Mouse (Mus musculus) Muller cell, postnatal 12 days (primary cell): Measurements from ENCODE around the gene Cbx7.

Experiments used
- DNase-seq: peaks from one replicate; pipeline ENCODE4 v3.0.0-alpha.2; 2015; ENCODE audit errors: inconsistent ontology term

Cbx7 gene

DNA sequence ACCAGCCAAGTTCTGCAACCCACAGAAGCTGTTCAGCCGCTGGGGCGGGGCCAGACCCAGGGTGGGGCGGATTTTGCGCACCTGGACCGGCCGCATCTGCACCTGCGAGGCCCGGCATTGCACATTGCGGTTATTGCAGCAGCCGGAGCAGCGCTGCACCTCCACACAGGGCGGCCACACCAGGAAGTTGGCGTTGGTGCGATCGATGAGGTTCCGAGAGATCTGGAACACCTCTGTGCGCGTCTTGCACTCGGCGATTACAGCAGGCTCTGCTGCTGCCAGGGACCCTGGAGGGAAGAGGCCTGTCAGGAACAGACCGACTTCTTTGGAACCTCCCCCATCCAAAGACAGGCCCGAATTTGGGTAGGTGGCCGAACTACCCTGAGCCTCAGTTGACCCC is 30.7 kb upstream of the Cbx7 start:
- no peak for DNase-seq

DNA sequence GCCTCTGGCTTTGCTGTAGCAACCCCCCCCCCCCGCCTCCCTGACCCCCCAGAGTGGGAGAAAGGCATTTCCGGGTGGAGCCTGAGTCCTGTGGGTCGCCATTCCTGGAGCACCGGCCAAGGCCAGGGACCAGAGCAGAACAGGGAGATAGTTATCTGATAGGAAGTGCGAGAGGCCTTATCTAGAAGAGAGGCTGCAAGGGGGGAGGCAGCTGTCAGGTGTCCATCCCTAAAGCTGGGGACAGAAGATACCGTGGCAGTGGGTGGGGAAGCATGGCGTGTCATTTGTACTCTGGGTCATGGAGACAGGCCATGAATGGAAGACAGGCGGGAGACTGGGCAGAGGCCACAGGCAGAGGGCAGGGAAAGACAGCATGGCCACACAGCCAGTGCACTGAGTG is 29.8 kb upstream of the Cbx7 start:
- DNase-seq = no peak

DNA sequence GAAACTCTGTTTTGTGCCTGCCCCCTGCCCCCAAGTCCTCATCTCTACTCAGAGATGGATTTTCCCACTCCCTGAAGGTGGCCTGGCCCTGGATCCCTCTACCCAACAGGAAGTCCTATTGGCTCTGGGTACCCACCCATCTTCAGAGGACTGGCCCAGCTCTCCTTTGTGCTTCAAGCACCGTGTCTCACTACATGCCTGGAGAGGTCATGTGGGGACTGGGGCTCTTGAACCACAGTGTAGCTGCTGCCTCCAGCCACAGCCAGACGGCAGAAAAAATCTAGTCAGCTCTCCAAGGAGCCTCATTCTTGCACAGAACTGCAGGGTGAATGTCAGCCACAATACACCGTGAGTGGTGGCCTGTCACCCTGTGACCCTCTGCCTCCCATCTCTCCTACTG is 27.1 kb upstream of the Cbx7 start:
- no peak for DNase-seq

DNA sequence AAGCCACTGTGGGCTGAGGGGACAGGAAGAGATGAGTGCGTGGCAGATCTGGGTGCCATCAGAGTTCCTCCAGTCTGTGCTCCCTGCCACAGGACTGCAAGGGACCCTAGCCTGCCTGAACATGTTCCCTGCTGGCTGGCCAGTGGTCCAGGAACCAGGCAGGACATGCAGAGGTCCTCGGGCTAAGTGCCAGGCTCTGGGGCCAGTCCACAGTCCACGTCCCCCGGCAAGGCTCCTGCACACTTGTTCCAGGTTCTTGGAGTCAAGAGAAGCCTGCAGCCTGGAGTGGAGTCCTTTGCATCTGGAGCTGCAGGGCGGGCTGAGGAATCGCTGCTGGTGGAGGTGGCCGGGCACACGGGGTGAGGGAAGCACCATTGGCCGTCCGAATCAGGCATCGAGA is 25.9 kb upstream of the Cbx7 start:
- no peak for DNase-seq

DNA sequence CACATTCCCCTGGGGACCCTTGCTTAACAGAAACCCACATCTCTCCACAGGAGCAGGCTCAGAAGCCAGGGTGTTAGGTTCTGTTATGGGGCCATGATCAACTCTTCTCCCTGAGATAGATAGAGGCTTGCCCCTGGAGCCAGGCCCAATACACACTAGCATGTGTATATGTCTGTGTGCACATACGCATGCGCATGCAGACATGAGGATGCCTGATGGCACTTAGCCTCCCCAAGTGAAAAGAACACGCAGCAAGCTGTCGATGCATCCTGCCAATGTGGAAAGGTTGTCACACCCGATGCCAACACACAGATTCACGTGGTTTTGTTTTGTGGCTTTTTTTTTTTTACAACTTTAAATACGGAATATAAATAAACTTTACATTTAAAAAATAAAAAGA is 24.6 kb upstream of the Cbx7 start:
- no peak for DNase-seq

DNA sequence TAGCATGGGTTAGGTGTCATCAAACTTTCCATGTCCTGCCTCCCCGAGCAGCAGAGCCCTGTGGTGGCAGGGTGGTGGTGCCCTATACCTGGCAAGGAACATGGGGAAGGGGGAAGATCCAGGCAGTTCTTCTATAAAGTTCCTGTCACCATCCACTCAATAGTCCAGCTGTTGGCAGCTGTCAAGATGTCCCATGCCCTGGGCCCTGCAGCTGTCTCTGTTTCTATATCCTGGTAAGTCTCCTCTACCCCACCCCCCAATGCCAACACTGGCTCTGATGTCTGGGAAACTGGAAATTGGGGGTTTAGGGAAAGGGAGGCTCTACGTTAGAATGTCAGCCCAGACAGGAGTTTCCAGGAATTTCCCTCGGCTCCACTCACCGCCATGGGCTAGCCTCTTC is 23.6 kb upstream of the Cbx7 start:
- DNase-seq = no peak

DNA sequence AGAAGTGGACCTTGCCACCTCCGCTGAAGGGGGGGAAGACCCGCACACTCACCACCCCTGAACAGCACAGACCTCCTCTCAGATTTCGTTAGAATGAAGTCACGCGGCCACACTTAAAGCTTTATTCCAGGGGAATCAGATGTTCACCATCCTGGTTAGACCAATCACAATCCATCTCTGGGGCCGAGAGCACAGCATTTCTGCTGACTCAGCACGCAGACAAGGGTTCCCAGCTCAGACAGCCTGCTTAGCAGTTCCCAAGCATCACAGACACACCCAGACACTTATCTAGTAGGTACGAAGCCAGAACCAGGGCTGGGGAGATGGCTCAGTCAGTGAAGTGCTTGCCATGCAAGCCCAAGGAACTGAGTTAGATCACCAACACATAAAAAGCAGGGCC is 15.3 kb upstream of the Cbx7 start:
- no peak for DNase-seq

DNA sequence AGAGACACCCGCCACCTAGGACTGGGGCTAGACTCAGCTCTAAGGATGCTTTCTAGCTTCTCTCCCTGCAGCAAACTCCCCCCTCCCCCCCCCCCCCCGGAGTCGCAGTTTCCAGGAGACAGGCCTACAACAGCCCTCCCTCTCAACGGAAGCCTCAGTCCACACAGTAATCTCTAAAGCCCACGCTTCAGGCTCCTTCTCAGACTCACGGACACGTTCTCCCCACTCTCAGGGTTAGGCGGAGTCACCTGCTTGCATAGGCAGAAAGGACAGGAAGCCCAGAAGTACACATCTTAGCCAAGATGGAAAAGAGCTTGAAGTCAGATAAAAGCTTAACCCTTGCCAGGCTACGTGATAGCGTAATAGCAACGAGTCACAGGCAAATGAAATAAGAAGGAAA is 14.6 kb upstream of the Cbx7 start:
- no peak for DNase-seq

DNA sequence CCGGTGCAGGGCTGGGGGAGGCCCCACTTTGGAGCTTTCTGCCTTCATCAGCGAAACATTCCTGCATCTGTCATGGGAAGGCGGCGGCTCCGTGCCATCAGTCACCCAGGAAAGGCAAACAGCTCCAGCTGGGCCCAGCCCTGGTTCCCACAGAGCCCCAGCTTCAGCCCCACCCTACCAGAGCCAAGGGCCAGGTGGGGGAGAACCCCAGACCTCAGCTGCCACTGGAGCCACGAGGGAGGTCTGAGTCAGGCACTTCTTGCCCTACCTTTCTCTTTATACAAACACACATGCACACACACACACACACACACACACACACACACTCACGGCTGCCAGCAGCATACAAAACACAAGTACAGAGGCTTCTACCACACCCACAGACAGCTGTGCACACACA is 13.2 kb upstream of the Cbx7 start:
- no peak for DNase-seq

DNA sequence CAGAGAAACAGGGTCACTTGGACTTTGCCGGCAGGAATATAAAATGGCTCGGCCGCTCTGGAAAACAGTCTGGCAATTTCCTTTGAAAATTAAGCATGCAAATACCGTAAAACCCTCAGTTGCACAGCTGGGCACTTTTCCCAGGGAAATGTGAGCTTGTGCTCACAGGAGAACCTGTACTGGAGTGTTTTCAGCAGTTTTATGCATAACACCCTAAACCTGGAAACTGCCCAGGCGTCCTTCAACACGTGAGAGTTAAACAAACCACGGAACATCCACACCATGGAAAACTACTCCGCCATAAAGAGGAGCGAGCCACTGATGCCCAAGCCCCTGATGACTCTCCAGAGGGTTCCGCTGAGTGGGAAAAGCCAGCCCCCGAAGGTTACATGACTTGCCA is 9.8 kb upstream of the Cbx7 start:
- no peak for DNase-seq

DNA sequence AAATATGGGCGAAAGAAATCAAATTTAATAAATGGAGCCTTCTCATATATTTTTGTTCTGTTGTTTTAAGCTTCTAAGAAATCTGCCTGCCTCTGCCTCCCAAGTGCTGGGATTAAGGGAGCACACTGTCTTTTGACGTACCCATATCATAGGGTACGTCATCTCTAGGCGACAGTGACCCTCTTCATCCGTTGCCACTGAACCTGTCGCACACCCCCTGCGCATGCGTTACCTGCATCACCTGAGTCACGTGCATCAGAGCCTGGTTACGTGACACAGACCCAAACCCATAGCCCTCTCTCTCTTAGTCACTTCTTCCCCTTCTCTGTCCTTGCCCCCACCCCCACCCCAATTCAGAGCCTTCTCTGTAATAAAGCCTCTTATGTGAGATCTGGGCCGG is 1.3 kb upstream of the Cbx7 start:
- DNase-seq = no peak

DNA sequence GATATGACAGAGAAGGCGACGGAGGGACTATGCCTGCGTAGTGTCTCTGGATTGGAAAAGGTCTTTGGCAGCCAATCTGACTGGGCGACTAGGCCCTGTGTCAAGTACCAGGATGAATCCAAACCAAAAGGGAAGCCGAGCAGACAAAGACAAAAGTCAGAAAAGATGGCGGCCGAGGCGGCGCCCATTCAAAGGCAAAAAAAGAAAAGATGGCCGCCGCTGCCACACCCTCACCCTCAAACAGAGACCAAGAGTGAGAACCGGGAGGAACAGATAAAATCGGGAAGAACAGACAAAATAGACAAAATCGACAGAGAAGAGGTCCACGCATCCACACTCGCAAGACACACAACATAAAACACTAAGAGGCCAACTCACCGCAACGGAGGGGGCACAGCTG is 428 bp downstream of the Cbx7 start:
- DNase-seq = no peak

DNA sequence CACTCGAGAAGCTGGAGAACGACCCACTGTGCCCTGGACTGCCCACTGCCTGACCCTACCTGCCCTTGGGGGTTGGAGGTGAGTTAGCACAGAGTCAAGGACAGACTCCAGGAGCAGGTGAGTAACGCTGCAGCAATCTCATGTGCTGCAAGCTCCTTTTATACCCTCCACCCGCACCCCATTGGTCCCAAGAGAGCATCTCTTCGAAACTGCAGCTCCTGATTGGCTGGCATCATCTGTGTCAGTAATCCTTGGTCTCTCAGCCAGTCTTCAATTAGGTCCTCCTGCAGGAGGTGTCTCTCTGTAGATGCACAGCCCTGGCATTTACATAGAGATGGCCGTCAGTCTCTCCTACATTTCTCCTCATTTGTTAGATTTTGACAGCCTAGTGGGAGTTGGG is 3.6 kb downstream of the Cbx7 start:
- DNase-seq = no peak

DNA sequence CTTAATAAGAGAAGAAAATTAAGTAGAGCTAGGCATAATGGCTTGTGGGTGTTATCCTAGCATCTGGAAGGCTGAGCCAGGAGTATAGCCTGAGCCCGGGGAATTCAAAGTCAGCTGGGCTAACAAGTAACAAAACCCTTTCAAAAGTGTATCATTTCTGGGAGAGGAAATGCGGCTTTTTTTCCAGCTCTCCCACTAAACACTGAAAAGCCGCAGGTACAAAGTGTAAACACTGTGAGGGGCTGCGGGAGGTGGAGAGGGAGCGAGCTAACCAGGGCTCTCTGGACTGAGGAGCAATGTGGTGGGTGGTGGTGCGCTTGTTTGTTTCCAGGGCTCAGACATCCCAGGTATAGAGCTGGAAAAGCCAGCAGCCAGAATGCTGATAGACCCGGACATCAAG is 6.5 kb downstream of the Cbx7 start:
- no peak for DNase-seq

DNA sequence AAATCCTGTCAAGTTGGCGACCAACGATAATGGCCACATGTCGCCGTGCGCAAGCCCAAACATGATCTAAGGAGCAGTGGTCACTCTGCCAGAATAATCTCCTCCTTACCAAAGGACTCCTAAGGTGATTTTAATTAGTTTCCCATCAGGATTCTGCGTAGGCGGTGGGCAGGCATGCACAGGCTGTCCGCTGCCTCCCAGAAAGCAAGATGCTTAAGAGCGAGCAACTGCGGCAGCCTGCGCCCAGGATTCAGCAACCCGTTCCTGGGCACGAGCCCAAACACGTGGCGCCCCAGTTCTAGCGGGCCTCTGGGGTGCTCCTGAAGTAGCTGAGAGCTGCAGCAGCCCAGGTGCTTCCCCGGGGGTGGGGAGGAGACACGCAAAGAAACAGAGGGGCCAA is 8.3 kb downstream of the Cbx7 start:
- DNase-seq = no peak

DNA sequence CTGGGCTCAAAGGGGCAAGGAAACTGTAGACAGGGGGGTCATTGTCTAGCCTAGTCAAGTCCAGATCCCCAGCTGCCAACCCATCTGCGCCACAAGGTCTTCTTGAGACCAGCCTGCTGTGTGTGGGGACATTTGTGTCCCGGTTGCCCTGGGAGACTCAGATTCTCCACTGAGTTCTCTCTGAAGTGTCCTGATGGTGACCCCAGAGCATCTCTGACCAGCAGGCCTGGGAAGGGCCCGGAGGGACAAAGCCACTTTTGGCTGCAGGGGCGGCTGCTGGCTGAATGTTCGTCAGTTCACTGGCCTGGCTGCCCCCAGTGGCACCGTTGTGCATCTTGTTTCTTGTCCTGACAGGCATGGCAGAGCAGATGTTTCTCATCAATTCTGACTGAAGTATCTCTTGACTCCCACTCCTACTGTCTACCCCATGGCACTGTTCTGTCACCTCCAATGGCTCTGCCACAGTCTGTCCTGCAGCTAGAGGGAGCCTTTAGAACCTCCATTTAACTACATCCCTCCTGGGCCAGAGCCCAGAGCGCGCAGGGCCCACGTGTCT is 9.5 kb downstream of the Cbx7 start:
- DNase-seq = peak; percentile 56

DNA sequence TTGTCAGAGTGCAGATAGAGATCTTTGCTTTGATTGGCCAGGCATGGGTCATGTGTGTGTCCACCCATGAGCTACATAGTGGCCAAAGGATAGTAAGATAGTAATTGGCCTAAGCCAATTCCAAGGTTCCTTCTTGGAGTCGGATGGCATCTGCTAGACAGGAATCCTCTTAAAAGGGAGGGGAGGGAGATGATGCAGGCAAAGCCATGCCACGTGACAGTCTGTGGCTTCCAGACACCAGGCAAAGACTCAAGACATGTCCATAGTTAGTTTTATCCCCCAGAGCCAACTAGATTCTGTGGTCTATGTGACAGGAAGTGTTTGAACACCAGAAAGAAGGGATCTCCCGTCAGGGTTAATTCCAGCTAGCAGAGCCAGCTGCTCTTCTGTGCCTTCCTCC is 12.5 kb downstream of the Cbx7 start:
- DNase-seq = peak; percentile 22

DNA sequence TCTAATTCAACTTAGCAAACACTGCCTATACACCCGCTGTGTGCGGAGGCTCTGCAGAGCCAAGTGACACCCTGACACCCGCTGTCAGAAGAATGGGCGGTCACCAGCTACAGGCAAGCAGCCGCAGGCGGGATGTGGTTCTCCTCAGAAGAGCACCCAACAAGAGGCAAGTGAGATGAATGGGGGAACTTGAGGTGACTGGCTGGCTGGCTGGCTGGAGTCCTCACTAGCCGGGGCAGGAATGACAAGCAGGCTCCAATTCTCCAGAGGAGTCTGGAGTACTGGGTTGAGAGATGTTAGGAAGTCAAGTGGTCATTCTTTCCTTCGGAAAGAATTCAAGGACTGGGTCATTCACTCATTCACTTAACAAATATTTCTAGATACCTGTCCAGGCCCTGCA is 14.4 kb downstream of the Cbx7 start:
- no peak for DNase-seq

DNA sequence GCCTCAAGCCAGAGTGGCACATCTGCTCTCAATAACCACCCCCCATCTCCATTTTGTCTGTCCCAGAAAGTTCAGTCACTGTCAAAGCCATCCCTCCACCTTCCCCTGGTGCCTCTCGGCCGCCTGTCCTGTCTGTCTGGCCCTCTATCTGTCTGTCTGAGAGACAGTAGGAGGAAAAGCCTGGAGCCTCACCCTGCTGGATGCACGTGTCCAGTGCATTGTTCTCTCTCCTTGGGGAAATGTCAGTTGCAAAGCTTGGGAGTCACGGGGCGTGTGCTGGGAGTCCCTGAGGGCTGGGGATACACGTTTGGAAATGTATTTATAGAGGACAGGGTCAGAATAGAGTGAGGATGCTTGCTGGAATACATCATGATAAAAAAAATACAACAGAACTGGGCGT is 17.4 kb downstream of the Cbx7 start:
- no peak for DNase-seq

DNA sequence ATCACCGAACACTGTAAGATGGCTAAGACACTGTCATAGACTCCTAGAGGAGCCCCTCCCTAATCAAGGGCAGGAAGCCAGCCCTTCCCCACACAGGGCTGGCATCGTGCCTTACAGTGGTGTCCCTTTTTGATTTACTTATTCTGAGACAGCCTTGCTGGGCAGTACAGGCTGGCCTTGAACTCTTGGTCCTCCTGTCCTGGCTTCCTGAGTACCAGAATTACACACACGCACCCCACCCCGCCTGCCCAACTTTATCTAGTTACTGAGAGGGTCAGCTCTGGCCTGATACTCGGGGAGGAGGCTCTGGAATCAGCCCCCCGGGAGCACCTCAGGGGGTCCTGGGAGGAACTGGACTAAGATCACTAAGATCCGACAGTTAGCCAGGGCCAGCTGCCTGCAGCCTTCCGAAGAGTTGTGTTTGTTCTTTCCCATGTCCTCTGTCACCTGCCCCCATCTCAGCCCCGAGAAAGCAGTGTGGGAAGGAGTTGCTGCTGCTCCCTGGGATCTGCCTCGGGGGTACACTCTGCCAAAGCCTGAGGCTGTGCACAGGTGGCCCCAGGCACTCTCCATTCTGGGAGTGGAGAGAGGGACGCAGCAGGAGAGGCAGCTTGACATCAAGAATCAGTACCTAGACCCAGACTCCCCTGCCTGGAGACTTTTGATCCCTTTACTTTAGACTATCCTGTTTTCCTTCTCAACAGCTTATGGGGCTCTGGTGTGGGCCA is 18.3 kb downstream of the Cbx7 start:
- no peak for DNase-seq

DNA sequence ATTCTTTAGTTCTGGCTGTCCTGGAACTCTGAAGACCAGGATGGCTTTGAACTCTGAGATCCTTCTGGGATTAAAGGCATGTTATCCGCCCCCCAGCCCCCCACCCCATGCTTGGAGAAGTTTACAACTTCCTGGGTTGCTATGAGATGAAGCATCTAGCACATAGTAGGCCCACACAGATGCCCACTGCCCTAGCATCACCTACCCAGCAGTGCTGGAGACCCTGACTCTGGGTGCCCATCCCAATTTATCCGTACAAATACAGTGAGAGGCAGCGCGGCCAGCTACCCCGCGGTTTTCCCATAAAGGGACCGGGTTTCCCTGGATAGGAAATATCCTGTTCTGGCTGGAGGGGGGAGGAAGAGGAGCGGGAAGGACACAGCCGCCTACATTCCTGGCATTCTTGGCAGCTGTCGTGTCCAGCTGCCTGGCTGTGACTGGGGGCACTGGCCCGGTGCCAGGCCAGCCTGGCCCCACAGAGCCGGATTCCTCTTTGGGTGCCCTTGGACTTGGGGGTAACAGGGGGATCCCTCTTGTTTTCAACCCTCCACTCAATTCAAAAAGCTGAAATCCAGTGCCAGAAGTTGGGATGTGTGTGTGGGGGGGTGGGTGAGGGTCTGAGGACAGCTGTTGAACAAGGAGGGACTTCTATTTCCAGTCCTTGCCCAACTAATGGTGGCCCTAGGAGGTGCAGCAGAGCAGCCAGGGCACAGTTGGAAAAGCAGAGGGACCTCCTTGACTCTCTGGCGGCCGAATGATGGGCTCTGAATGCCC is 19.0 kb downstream of the Cbx7 start:
- peak; percentile 93 for DNase-seq

DNA sequence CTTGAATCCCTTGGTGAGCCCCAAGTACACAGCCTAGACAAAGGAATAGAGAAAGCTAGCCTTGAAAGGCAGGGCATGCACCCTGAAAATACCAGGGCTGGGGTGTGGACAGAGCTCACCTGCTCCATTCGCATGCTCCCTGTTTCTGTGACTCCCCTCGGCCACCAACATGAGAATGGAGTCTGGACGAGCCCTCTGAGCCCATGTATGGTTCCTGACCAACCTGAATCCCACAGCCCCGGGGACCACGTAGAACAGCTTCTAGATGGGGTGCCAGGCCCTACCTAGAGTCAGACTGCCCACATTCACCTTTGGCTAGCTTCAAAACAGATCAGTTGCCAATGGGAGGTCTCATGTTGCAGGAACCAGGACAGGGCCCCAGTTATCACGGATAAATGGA is 19.7 kb downstream of the Cbx7 start:
- no peak for DNase-seq

DNA sequence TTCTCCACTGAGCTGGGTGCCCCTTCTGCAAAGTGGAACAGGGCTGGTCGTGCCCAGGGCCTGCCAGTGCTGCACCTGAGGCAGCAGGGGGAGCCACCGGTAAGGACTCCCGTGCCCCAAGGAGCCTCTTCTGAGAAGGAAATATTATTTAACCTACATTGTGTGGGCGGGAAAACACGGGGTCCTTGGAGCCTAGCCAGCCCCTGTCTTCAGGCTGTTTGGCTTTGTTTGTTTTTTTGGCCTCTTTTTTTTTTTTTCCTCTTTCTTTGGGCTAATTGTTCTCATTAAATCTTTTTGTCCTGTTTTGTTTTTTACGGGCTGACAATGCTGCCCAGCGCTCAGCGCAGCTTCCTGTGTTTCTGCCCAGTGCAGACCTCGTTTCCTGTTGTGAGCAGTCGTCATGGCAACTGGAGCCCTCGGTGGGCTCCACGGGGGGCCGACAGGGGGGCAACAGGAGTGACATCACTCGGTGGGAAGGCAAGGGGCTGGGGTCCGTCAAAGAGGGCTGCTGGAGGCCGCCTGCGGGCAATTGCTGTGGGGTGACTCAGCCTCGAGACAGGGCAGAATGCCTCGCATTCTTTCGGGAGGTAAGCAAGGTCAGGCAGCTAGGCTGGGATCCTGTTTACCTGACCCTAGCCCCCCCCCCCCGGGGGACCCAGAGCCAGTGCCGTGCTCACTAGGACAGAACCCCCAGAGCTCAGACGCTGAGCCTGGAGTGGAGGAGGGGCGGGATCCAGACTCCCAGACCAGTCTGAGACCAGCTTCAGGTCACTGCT is 20.5 kb downstream of the Cbx7 start:
- DNase-seq = peak; percentile 97
